Mouse (Mus musculus) myocyte (in vitro differentiated cells): Measurements from ENCODE around the gene Camta1.

Experiments used
- CEBPB ChIP-seq: IDR thresholded peaks from 2 replicates; pipeline ENCODE4 v1.6.1; 2011; ENCODE audit warnings: mild to moderate bottlenecking, moderate library complexity; ENCODE audit not compliant: poor library complexity, insufficient read depth, severe bottlenecking
- E2F4 ChIP-seq: IDR thresholded peaks from one replicate; pipeline ENCODE4 v1.6.1; 2011; ENCODE audit warnings: mild to moderate bottlenecking, control low read depth, moderate library complexity; ENCODE audit not compliant: insufficient read depth
- MAX ChIP-seq: IDR thresholded peaks from one replicate; pipeline ENCODE4 v1.6.1; 2011; ENCODE audit warnings: low read depth, mild to moderate bottlenecking, control low read depth
- POLR2A ChIP-seq: IDR thresholded peaks from one replicate; pipeline ENCODE4 v1.6.1; 2011; ENCODE audit warnings: low read depth, mild to moderate bottlenecking, control low read depth, moderate library complexity; ENCODE audit not compliant: insufficient read length
- POLR2AphosphoS2 ChIP-seq: IDR thresholded peaks from one replicate; pipeline ENCODE4 v1.6.1; 2011; ENCODE audit warnings: low read depth, control low read depth; ENCODE audit not compliant: insufficient read length
- REST ChIP-seq: IDR thresholded peaks from one replicate; pipeline ENCODE4 v1.6.1; 2011; ENCODE audit warnings: mild to moderate bottlenecking, control low read depth, moderate library complexity; ENCODE audit not compliant: insufficient read depth, insufficient read length
- TCF12 ChIP-seq: IDR thresholded peaks from one replicate; pipeline ENCODE4 v1.6.1; 2011; ENCODE audit warnings: mild to moderate bottlenecking, control low read depth; ENCODE audit not compliant: poor library complexity, insufficient read depth, severe bottlenecking
- USF1 ChIP-seq: IDR thresholded peaks from one replicate; pipeline ENCODE4 v1.6.1; 2011; ENCODE audit warnings: low read depth, mild to moderate bottlenecking, control low read depth, moderate library complexity

DNA sequence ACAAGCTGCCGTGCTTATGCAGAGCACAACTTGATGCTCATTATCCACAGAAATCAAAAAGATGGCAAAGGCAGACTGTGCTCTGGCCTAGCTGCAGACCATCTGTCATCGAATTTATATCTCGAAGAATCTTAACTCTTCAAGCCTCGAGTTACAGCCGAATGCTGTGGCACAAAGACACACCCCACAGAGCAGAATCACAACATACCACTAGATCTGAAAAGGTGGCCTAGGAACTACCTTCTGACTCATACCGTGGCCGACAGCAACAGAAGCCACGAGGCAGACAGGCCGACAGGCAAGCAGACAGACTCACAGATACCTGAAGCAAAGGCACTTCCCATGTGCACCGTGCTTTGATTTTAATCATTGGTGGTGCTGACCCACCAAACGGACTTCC, 758.0 kb downstream of the Camta1 start:
- TF ChIP-seq TCF12 (no peak), POLR2A (no peak), USF1 (no peak), REST (no peak), CEBPB (no peak), POLR2AphosphoS2 (no peak), MAX (no peak), E2F4 (no peak)
